In the genomic region with DNA sequence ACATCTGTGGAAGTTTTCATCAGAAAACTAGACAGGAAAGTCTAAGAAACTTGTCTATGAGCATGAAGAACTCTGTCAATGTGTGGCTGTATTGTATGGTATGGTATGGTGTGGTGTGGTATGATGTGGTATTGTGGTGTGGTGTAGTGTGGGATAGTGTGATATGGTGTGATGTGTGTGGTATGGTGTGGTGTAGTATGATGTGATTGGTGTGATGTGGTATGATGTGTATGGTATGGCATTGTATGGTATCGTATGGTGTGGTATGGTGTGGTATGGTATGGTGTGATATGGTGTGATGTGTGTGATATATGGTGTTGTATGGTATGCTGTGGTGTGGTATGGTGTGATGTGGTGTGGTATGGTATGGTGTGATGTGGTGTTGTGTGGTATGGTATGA, we compare ENCODE assay signal across 15 mouse cellular contexts. TPM values are rescaled to one million over a fixed set of nuclear protein-coding genes. Genes with fewer than 3 reads are reported as not detected.
DNase-seq lines count a peak whose midpoint lies in the region; ATAC-seq and TF ChIP-seq lines count a peak whose summit lies in the region.
"Had no signal": no experiment of that assay in that cellular context is flagged by ENCODE, and none has a peak within 500 bp of the region (broad histone marks: within the 10 kb centered on the region; RNA-seq: fewer than 3 reads in every experiment).

No protein-coding gene starts in this region.

- H3K4me2 ChIP-seq in hindbrain, embryonic 14.5 days (replicated peaks), result no peak overlapping the region
- H3K4me2 ChIP-seq in hindbrain, embryonic 13.5 days, result no peak overlapping the region
- H3K4me2 ChIP-seq in lung, embryonic 15.5 days, result no peak overlapping the region
- H3K4me2 ChIP-seq in embryonic facial prominence, embryonic 12.5 days (replicated peaks), result no peak overlapping the region
- H3K4me2 ChIP-seq: kidney, embryonic 15.5 days; limb, embryonic 15.5 days had no signal

- no peaks in the 10 kb centered on the region for H3K9me3 ChIP-seq in hindbrain, embryonic 14.5 days (ENCODE audit: control insufficient read depth, low read length)
- H3K9me3 ChIP-seq in hindbrain, embryonic 13.5 days, result no peaks in the 10 kb centered on the region
- H3K9me3 ChIP-seq in lung, embryonic 15.5 days, result no peaks in the 10 kb centered on the region
- H3K9me3 ChIP-seq in embryonic facial prominence, embryonic 12.5 days, result no peaks in the 10 kb centered on the region
- H3K9me3 ChIP-seq: kidney, embryonic 15.5 days; limb, embryonic 15.5 days had no signal

- H3K9ac ChIP-seq in hindbrain, embryonic 14.5 days, result no peak overlapping the region
- no peak overlapping the region for H3K9ac ChIP-seq in hindbrain, embryonic 13.5 days
- H3K9ac ChIP-seq in lung, embryonic 15.5 days, result no peak overlapping the region
- peak overlapping the region; percentile 29; the same call in 1 of the 2 replicates for H3K9ac ChIP-seq in embryonic facial prominence, embryonic 12.5 days
- H3K9ac ChIP-seq: kidney, embryonic 15.5 days; limb, embryonic 15.5 days; liver, postnatal 0 days had no signal

- no peak overlapping the region for H3K27ac ChIP-seq in hindbrain, embryonic 14.5 days
- H3K27ac ChIP-seq in hindbrain, embryonic 13.5 days, result no peak overlapping the region
- no peak overlapping the region for H3K27ac ChIP-seq in lung, embryonic 15.5 days
- no peak overlapping the region for H3K27ac ChIP-seq in embryonic facial prominence, embryonic 12.5 days
- no peak overlapping the region for H3K27ac ChIP-seq in embryonic fibroblast, embryonic 13.5 days (ENCODE audit: insufficient read depth, low read length)
- H3K27ac ChIP-seq: kidney, embryonic 15.5 days had no signal

- ATAC-seq in hindbrain, embryonic 14.5 days (ENCODE audit: low FRiP score), result peak; percentile 7; the same call in 1 of the 2 replicates
- no peak for ATAC-seq in hindbrain, embryonic 13.5 days (ENCODE audit: low FRiP score)
- ATAC-seq in lung, embryonic 15.5 days (ENCODE audit: borderline replicate concordance, extremely low read depth, low FRiP score, low TSS enrichment), result peak; percentile 25; the same call in 1 of the 2 replicates
- peak; percentile 75; the same call in 1 of the 2 replicates for ATAC-seq in embryonic facial prominence, embryonic 12.5 days (ENCODE audit: insufficient number of reproducible peaks, insufficient read depth, low FRiP score, low TSS enrichment)
- ATAC-seq: CD4-positive, CD25-positive, alpha-beta regulatory T cell, adult 4 months; liver, postnatal 0 days had no signal

- TF ChIP-seq CTCF in embryonic fibroblast, embryonic 13.5 days (IDR thresholded peaks at IDR 0.05; ENCODE audit: borderline replicate concordance, insufficient read depth, low read length), result peak; percentile 18; the same call in 1 of the 2 replicates

- H3K4me1 ChIP-seq in hindbrain, embryonic 14.5 days (replicated peaks; ENCODE audit: control insufficient read depth, insufficient read depth, low read length), result peaks cover 14% of the 10 kb centered on the region
- H3K4me1 ChIP-seq in hindbrain, embryonic 13.5 days (replicated peaks), result peaks cover 29% of the 10 kb centered on the region
- H3K4me1 ChIP-seq in lung, embryonic 15.5 days, result peaks cover 57% of the 10 kb centered on the region
- H3K4me1 ChIP-seq in embryonic facial prominence, embryonic 12.5 days, result peaks cover 17% of the 10 kb centered on the region
- peaks cover 10% of the 10 kb centered on the region for H3K4me1 ChIP-seq in embryonic fibroblast, embryonic 13.5 days (ENCODE audit: control insufficient read depth, insufficient read depth, low read length)

- DNase-seq in hindbrain, embryonic 14.5 days (ENCODE audit: low spot score), result no peak
- no peak for DNase-seq in lung, adult 18-20 months
- no peak for DNase-seq in retina, postnatal 1 day
- DNase-seq: adrenal gland, adult 8-10 months; cerebellum, adult 2 months; gastrocnemius, postnatal 14 days; liver, postnatal 0 days; thymus, adult 2 months had no signal

- no peaks in the 10 kb centered on the region for H3K36me3 ChIP-seq in hindbrain, embryonic 14.5 days (replicated peaks; ENCODE audit: control insufficient read depth, insufficient read depth)
- H3K36me3 ChIP-seq in hindbrain, embryonic 13.5 days, result no peaks in the 10 kb centered on the region
- H3K36me3 ChIP-seq in lung, embryonic 15.5 days, result no peaks in the 10 kb centered on the region
- H3K36me3 ChIP-seq in embryonic facial prominence, embryonic 12.5 days, result no peaks in the 10 kb centered on the region
- H3K36me3 ChIP-seq: kidney, embryonic 15.5 days; limb, embryonic 15.5 days had no signal

- H3K4me3 ChIP-seq in hindbrain, embryonic 14.5 days (replicated peaks; ENCODE audit: low read length), result no peak overlapping the region
- H3K4me3 ChIP-seq in hindbrain, embryonic 13.5 days, result no peak overlapping the region
- H3K4me3 ChIP-seq in lung, embryonic 15.5 days, result no peak overlapping the region
- H3K4me3 ChIP-seq in embryonic facial prominence, embryonic 12.5 days, result no peak overlapping the region
- no peak overlapping the region for H3K4me3 ChIP-seq in embryonic fibroblast, embryonic 13.5 days (ENCODE audit: insufficient read depth, low read length)
- H3K4me3 ChIP-seq: kidney, embryonic 15.5 days; limb, embryonic 15.5 days had no signal

- TF ChIP-seq POLR2A in embryonic fibroblast, embryonic 13.5 days (IDR thresholded peaks at IDR 0.05; ENCODE audit: low read depth, low read length), result no peak

- H3K27me3 ChIP-seq in hindbrain, embryonic 14.5 days (ENCODE audit: control insufficient read depth, insufficient read depth, low read length), result no peaks in the 10 kb centered on the region
- no peaks in the 10 kb centered on the region for H3K27me3 ChIP-seq in hindbrain, embryonic 13.5 days
- H3K27me3 ChIP-seq in lung, embryonic 15.5 days, result no peaks in the 10 kb centered on the region
- H3K27me3 ChIP-seq in embryonic facial prominence, embryonic 12.5 days, result no peaks in the 10 kb centered on the region
- H3K27me3 ChIP-seq: kidney, embryonic 15.5 days; limb, embryonic 15.5 days had no signal

- 98% methylated on average over 1 of the region's 1 CpGs for WGBS in hindbrain, embryonic 14.5 days
- 98% methylated on average over 1 of the region's 1 CpGs for WGBS in hindbrain, embryonic 13.5 days
- 95% methylated on average over 1 of the region's 1 CpGs for WGBS in lung, embryonic 15.5 days
- WGBS in embryonic facial prominence, embryonic 12.5 days, result 94% methylated on average over 1 of the region's 1 CpGs

RNA-seq across cellular contexts. Expression of a gene that starts 43.4 kb away (rescaled TPM):
- 28.8 and 32.2 TPM in 2 replicates for polyA plus RNA-seq in hindbrain, embryonic 14.5 days (2014; fragmentation: Nextera tagmentation; extraction: Ambion mirVana)
- polyA plus RNA-seq in hindbrain, embryonic 13.5 days (2015; fragmentation: Nextera tagmentation; extraction: Ambion mirVana), result 30.0 and 30.5 TPM in 2 replicates
- 15.8 and 16.8 TPM in 2 replicates for polyA plus RNA-seq in lung, embryonic 15.5 days (2015; fragmentation: Nextera tagmentation; extraction: Ambion mirVana)
- 15.5 and 16.0 TPM in 2 replicates for polyA plus RNA-seq in embryonic facial prominence, embryonic 12.5 days (2016; fragmentation: Nextera tagmentation; extraction: Ambion mirVana)
- polyA plus RNA-seq in embryonic fibroblast, embryonic 13.5 days (2011; ENCODE audit: insufficient read length, low read depth, missing spikeins), result 10.9 and 20.5 TPM in 2 replicates
